Mouse (Mus musculus): ENCODE results near the gene Enox1.
A peak's percentile ranks its signal among the peaks of the same experiment; 100 is the strongest.

Enox1 gene

GRCm38 (mm10) chr14:77196246-77196645 is 39.7 kb downstream of the Enox1 start:
- DNase-seq, result no peak

- no peak for DNase-seq
Measured at GRCm38 (mm10) chr14:77197414-77197915, 40.9 kb downstream of the Enox1 start.

- DNase-seq, result no peak
Measured at GRCm38 (mm10) chr14:77210889-77211288, 54.3 kb downstream of the Enox1 start.

GRCm38 (mm10) chr14:77213210-77213609 is 56.6 kb downstream of the Enox1 start:
- no peak for DNase-seq

- DNase-seq, result no peak
Measured at GRCm38 (mm10) chr14:77214848-77215247, 58.3 kb downstream of the Enox1 start.

GRCm38 (mm10) chr14:77225346-77225745 is 68.8 kb downstream of the Enox1 start:
- DNase-seq, result no peak

GRCm38 (mm10) chr14:77238811-77239210 is 82.2 kb downstream of the Enox1 start:
- DNase-seq, result no peak

GRCm38 (mm10) chr14:77239360-77239759 is 82.8 kb downstream of the Enox1 start:
- no peak for DNase-seq

- no peak for DNase-seq
Measured at GRCm38 (mm10) chr14:77246977-77247376, 90.4 kb downstream of the Enox1 start.

GRCm38 (mm10) chr14:77248426-77248825 is 91.9 kb downstream of the Enox1 start:
- no peak for DNase-seq

- DNase-seq, result no peak
Measured at GRCm38 (mm10) chr14:77248946-77249345, 92.4 kb downstream of the Enox1 start.

- DNase-seq, result no peak
Measured at GRCm38 (mm10) chr14:77250652-77251238, 94.2 kb downstream of the Enox1 start.

GRCm38 (mm10) chr14:77255201-77255600 is 98.6 kb downstream of the Enox1 start:
- DNase-seq, result no peak

- DNase-seq, result no peak
Measured at GRCm38 (mm10) chr14:77255711-77256110, 99.1 kb downstream of the Enox1 start.

- no peak for DNase-seq
Measured at GRCm38 (mm10) chr14:77256943-77257342, 100.4 kb downstream of the Enox1 start.

- DNase-seq, result no peak
Measured at GRCm38 (mm10) chr14:77257461-77257860, 100.9 kb downstream of the Enox1 start.

GRCm38 (mm10) chr14:77258186-77258585 is 101.6 kb downstream of the Enox1 start:
- no peak for DNase-seq

- peak; percentile 4 to 42 for DNase-seq
Measured at GRCm38 (mm10) chr14:77259686-77260085, 103.1 kb downstream of the Enox1 start.

- DNase-seq, result no peak
Measured at GRCm38 (mm10) chr14:77260107-77260506, 103.5 kb downstream of the Enox1 start.

GRCm38 (mm10) chr14:77266805-77267771 is 110.5 kb downstream of the Enox1 start:
- no peak for DNase-seq

GRCm38 (mm10) chr14:77272248-77272930 is 115.8 kb downstream of the Enox1 start:
- no peak for DNase-seq

- no peak for DNase-seq
Measured at GRCm38 (mm10) chr14:77272931-77273446, 116.4 kb downstream of the Enox1 start.

- no peak for DNase-seq
Measured at GRCm38 (mm10) chr14:77273721-77274120, 117.2 kb downstream of the Enox1 start.

Measured in kidney, adult 8-10 months (tissue).